Mouse (Mus musculus) lung, postnatal 0 days (tissue): Measurements from ENCODE around the gene Stk10.
A peak's percentile ranks its signal among the peaks of the same experiment; 100 is the strongest.

ENCODE experiments used
- CTCF ChIP-seq: IDR thresholded peaks from 2 replicates; pipeline ENCODE4 v1.5.1; 2016; ENCODE audit warnings: antibody characterized with exemption, mild to moderate bottlenecking
- EP300 ChIP-seq: IDR thresholded peaks from 2 replicates; pipeline ENCODE4 v1.6.1; 2016; ENCODE audit warnings: antibody characterized with exemption, mild to moderate bottlenecking, control low read depth

GRCm38 (mm10) chr11:32488344-32488743 lies 44.8 kb upstream of the Stk10 start:
- TF ChIP-seq CTCF (no peak), EP300 (peak; percentile 52; the same call in 1 of the 2 replicates)
